Mouse (Mus musculus): Measurements from ENCODE around the gene Msl3. TPM values are rescaled to one million over a fixed set of nuclear protein-coding genes. Genes with fewer than 3 reads are reported as not detected.
"Not testable (repeated sequence)": the region's sequence is repeated elsewhere in the genome, so short reads cannot be mapped to it uniquely, and the experiment has no call there.

The Msl3 gene
- 10 to 100 TPM; 33.0 to 36.4 TPM for total RNA-seq (2021)
- long read RNA-seq, experiment 1, transcript Msl3-201 (13 exons, 2,399 nt) = major isoform, 7 of 29 reads
- long read RNA-seq, experiment 1, transcript Msl3-202 (12 exons, 2,316 nt) = major isoform, 7 of 29 reads
- long read RNA-seq, experiment 1, partial matches to known transcripts = 3 of 29 reads
- long read RNA-seq, experiment 1, other reads (novel, unspliced or antisense) = 12 of 29 reads
- long read RNA-seq, experiment 2, transcript Msl3-201 (13 exons, 2,399 nt) = major isoform, 11 of 30 reads
- long read RNA-seq, experiment 2, transcript Msl3-202 (12 exons, 2,316 nt) = minor isoform, 9 of 30 reads
- long read RNA-seq, experiment 2, partial matches to known transcripts = 2 of 30 reads
- long read RNA-seq, experiment 2, other reads (novel, unspliced or antisense) = 8 of 30 reads

GRCm38 (mm10) chrX:168673525-168674406, at the start of gene Msl3:
TSS of gene Msl3 (minus strand) at chrX:168673898.
- DNase-seq = peak; percentile 89
- intact Hi-C loops (cut with DNase I; ENCODE audit: low total_unique reads) = no loop called here

GRCm38 (mm10) chrX:168717969-168718368, 44.3 kb upstream of the Msl3 start:
- intact Hi-C loops (cut with DNase I; ENCODE audit: low total_unique reads) = loop anchor here (5.0 kb wide), 1 partner anchor 219 kb away; no protein-coding TSS in a partner anchor

GRCm38 (mm10) chrX:168674407-168674962, 787 bp upstream of the Msl3 start:
- intact Hi-C loops (cut with DNase I; ENCODE audit: low total_unique reads) = no loop called here
- no peak for DNase-seq

More at GRCm38 (mm10) chrX:168717969-168718368, 44.3 kb upstream of the Msl3 start:
- no peak for DNase-seq

GRCm38 (mm10) chrX:168672913-168673524, 679 bp downstream of the Msl3 start:
- DNase-seq = no peak
- intact Hi-C loops (cut with DNase I; ENCODE audit: low total_unique reads) = no loop called here

- intact Hi-C loops (cut with DNase I; ENCODE audit: low total_unique reads) = no loop called here
- peak; percentile 49 for DNase-seq
Measured at GRCm38 (mm10) chrX:168672425-168672824, 1.3 kb downstream of the Msl3 start.

GRCm38 (mm10) chrX:168663982-168664689, 9.6 kb downstream of the Msl3 start:
- intact Hi-C loops (cut with DNase I; ENCODE audit: low total_unique reads) = no loop called here
- DNase-seq = no peak

GRCm38 (mm10) chrX:168660236-168660635, 13.5 kb downstream of the Msl3 start:
- intact Hi-C loops (cut with DNase I; ENCODE audit: low total_unique reads) = no loop called here
- no peak for DNase-seq

- DNase-seq; intact Hi-C loops (cut with DNase I; ENCODE audit: low total_unique reads): not testable (repeated sequence)
Measured at GRCm38 (mm10) chrX:168659803-168660202, 13.9 kb downstream of the Msl3 start.

GRCm38 (mm10) chrX:168659275-168659674, 14.4 kb downstream of the Msl3 start:
- DNase-seq = no peak
- intact Hi-C loops (cut with DNase I; ENCODE audit: low total_unique reads) = no loop called here

GRCm38 (mm10) chrX:168657795-168658194, 15.9 kb downstream of the Msl3 start:
- no peak for DNase-seq
- intact Hi-C loops (cut with DNase I; ENCODE audit: low total_unique reads) = no loop called here

GRCm38 (mm10) chrX:168649336-168649735, 24.4 kb downstream of the Msl3 start:
- DNase-seq = no peak
- intact Hi-C loops (cut with DNase I; ENCODE audit: low total_unique reads) = no loop called here

GRCm38 (mm10) chrX:168647746-168648145, 26.0 kb downstream of the Msl3 start:
- no peak for DNase-seq
- intact Hi-C loops (cut with DNase I; ENCODE audit: low total_unique reads) = no loop called here

- intact Hi-C loops (cut with DNase I; ENCODE audit: low total_unique reads) = no loop called here
- DNase-seq = no peak
Measured at GRCm38 (mm10) chrX:168643451-168643850, 30.2 kb downstream of the Msl3 start.

- DNase-seq = peak; percentile 68
- intact Hi-C loops (cut with DNase I; ENCODE audit: low total_unique reads) = no loop called here
Measured at GRCm38 (mm10) chrX:168639556-168640356, 33.9 kb downstream of the Msl3 start.
